20 mouse cellular contexts compared by ENCODE assay signal in genomic region chr14:14870059-14870458, GRCm38 (mm10).
DNase-seq lines count a peak whose midpoint lies in the region; ATAC-seq and TF ChIP-seq lines count a peak whose summit lies in the region.
"Had no signal": no experiment of that assay in that cellular context is flagged by ENCODE, and none has a peak within 500 bp of the region (broad histone marks: within the 10 kb centered on the region; RNA-seq: fewer than 3 reads in every experiment).

No protein-coding gene starts in this region.

- no peak overlapping the region for H3K27ac ChIP-seq in forebrain, embryonic 15.5 days (replicated peaks)
- H3K27ac ChIP-seq in forebrain, embryonic 10.5 days, result no peak overlapping the region
- no peak overlapping the region for H3K27ac ChIP-seq in forebrain, postnatal 0 days (ENCODE audit: low read depth, low read length)
- H3K27ac ChIP-seq: kidney, embryonic 15.5 days; limb, embryonic 12.5 days; liver, embryonic 13.5 days; lung, embryonic 15.5 days had no signal

- peak; percentile 51; the same call in 1 of the 2 replicates for ATAC-seq in forebrain, embryonic 15.5 days (replicated peaks)
- peak; percentile 53 for ATAC-seq in forebrain, postnatal 0 days
- ATAC-seq in monocyte, adult 5-6 weeks (replicated peaks; ENCODE audit: insufficient number of reproducible peaks, low FRiP score, low TSS enrichment, poor library complexity, severe bottlenecking), result no peak
- ATAC-seq: hindbrain, embryonic 16.5 days; intestine, postnatal 0 days had no signal

- H3K4me2 ChIP-seq in forebrain, embryonic 15.5 days (replicated peaks), result no peak overlapping the region
- H3K4me2 ChIP-seq in forebrain, postnatal 0 days (ENCODE audit: low read depth), result no peak overlapping the region
- H3K4me2 ChIP-seq: heart, embryonic 11.5 days; kidney, embryonic 15.5 days; limb, embryonic 12.5 days; liver, embryonic 13.5 days; lung, embryonic 15.5 days; midbrain, embryonic 11.5 days had no signal

- no peak overlapping the region for H3K4me3 ChIP-seq in forebrain, embryonic 15.5 days
- no peak overlapping the region for H3K4me3 ChIP-seq in forebrain, embryonic 10.5 days
- no peak overlapping the region for H3K4me3 ChIP-seq in forebrain, postnatal 0 days (ENCODE audit: low read depth, low read length)
- H3K4me3 ChIP-seq: kidney, embryonic 15.5 days; limb, embryonic 12.5 days; liver, embryonic 13.5 days; lung, embryonic 15.5 days had no signal

- TF ChIP-seq CTCF in forebrain, postnatal 0 days (IDR thresholded peaks at IDR 0.05; ENCODE audit: low read depth), result no peak

- H3K27me3 ChIP-seq in forebrain, embryonic 15.5 days, result no peaks in the 10 kb centered on the region
- no peaks in the 10 kb centered on the region for H3K27me3 ChIP-seq in forebrain, embryonic 10.5 days (ENCODE audit: poor library complexity, severe bottlenecking)
- H3K27me3 ChIP-seq in forebrain, postnatal 0 days (ENCODE audit: insufficient read depth, low read length), result no peaks in the 10 kb centered on the region
- H3K27me3 ChIP-seq: kidney, embryonic 15.5 days; limb, embryonic 12.5 days; liver, embryonic 13.5 days; lung, embryonic 15.5 days had no signal

- WGBS in forebrain, embryonic 15.5 days, result 66% methylated on average over 2 of the region's 2 CpGs
- WGBS in forebrain, embryonic 10.5 days, result 89% methylated on average over 2 of the region's 2 CpGs
- WGBS in forebrain, postnatal 0 days, result 52% methylated on average over 2 of the region's 2 CpGs

- H3K36me3 ChIP-seq in forebrain, embryonic 15.5 days, result no peaks in the 10 kb centered on the region
- H3K36me3 ChIP-seq in forebrain, embryonic 10.5 days (replicated peaks), result no peaks in the 10 kb centered on the region
- H3K36me3 ChIP-seq in forebrain, postnatal 0 days (ENCODE audit: insufficient read depth), result no peaks in the 10 kb centered on the region
- H3K36me3 ChIP-seq: kidney, embryonic 15.5 days; limb, embryonic 12.5 days; liver, embryonic 13.5 days; lung, embryonic 15.5 days had no signal

- peaks cover 3% of the 10 kb centered on the region for H3K4me1 ChIP-seq in forebrain, embryonic 15.5 days
- no peaks in the 10 kb centered on the region for H3K4me1 ChIP-seq in forebrain, embryonic 10.5 days
- H3K4me1 ChIP-seq in forebrain, postnatal 0 days (ENCODE audit: insufficient read depth), result no peaks in the 10 kb centered on the region
- H3K4me1 ChIP-seq: kidney, embryonic 15.5 days; limb, embryonic 12.5 days; liver, embryonic 13.5 days; lung, embryonic 15.5 days had no signal

- no peaks in the 10 kb centered on the region for H3K9me3 ChIP-seq in forebrain, embryonic 15.5 days
- H3K9me3 ChIP-seq in forebrain, embryonic 10.5 days, result no peaks in the 10 kb centered on the region
- H3K9me3 ChIP-seq in forebrain, postnatal 0 days (ENCODE audit: low read length), result no peaks in the 10 kb centered on the region
- H3K9me3 ChIP-seq: kidney, embryonic 15.5 days; limb, embryonic 12.5 days; liver, embryonic 13.5 days; lung, embryonic 15.5 days had no signal

- H3K9ac ChIP-seq in forebrain, embryonic 15.5 days (replicated peaks), result no peak overlapping the region
- no peak overlapping the region for H3K9ac ChIP-seq in forebrain, postnatal 0 days
- H3K9ac ChIP-seq: kidney, embryonic 15.5 days; limb, embryonic 12.5 days; liver, embryonic 13.5 days; lung, embryonic 15.5 days had no signal

- no peak for DNase-seq in forebrain, embryonic 10.5 days (ENCODE audit: extremely low spot score, low spot score)
- peak; percentile 35 for DNase-seq in layer of hippocampus, adult 9-11 months
- DNase-seq in layer of hippocampus, postnatal 25 days (ENCODE audit: extremely low spot score in 1 of 2, low spot score in 1 of 2), result no peak
- DNase-seq in forebrain, postnatal 0 days, result peak; percentile 47
- DNase-seq in gastrocnemius, adult 18-20 months (ENCODE audit: low spot score), result no peak
- DNase-seq: adrenal gland, adult 2 months; cerebellum, adult 8-10 months; embryo, embryonic 11 days; heart, postnatal 10 days; liver, embryonic 13.5 days; retina, postnatal 1 day had no signal

Comparison
In these comparisons a context has a peak if more than half of its experiments do, and no peak if none do; other contexts are left out.
1. DNase-seq: peak in layer of hippocampus, adult 9-11 months (single experiment) and forebrain, postnatal 0 days (single experiment); none in forebrain, embryonic 10.5 days (single experiment), layer of hippocampus, postnatal 25 days (0 of 2) and gastrocnemius, adult 18-20 months (single experiment).